Mouse (Mus musculus): ENCODE data around the gene Zfp113. TPM values are rescaled to one million over a fixed set of nuclear protein-coding genes. Genes with fewer than 3 reads are reported as not detected.

Gene Zfp113
- 15.0 and 20.4 TPM in 2 replicates for polyA plus RNA-seq (2012; rRNA removed)

DNA sequence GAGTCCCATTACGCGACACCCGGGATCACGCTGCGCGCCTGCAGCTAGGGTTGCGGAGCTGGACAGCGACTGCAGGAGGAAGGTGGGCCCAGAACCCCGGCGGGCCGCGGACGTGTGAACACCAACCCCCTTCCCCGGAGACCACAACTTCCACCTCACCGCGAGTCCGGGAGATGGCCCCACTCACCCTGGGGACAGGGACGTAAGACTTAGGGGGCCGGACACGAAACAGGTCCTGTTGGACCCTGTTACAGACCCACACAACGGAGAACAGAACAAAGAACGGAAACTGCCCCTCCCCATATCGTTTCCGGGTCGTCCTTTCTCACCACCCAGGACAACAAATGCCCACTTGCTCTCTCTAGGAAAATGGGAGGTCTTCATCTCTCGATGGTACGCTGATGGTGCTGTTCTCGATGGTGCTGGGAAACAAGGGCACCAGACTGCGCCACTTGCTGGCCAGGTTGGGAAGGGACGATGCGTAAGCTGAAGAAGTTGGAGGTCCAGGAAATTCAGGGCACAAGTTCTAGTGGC lies at the start of gene Zfp113:
Gene Zfp113 (minus strand): TSS at position 302 of the 534 bp plus-strand sequence.

DNA sequence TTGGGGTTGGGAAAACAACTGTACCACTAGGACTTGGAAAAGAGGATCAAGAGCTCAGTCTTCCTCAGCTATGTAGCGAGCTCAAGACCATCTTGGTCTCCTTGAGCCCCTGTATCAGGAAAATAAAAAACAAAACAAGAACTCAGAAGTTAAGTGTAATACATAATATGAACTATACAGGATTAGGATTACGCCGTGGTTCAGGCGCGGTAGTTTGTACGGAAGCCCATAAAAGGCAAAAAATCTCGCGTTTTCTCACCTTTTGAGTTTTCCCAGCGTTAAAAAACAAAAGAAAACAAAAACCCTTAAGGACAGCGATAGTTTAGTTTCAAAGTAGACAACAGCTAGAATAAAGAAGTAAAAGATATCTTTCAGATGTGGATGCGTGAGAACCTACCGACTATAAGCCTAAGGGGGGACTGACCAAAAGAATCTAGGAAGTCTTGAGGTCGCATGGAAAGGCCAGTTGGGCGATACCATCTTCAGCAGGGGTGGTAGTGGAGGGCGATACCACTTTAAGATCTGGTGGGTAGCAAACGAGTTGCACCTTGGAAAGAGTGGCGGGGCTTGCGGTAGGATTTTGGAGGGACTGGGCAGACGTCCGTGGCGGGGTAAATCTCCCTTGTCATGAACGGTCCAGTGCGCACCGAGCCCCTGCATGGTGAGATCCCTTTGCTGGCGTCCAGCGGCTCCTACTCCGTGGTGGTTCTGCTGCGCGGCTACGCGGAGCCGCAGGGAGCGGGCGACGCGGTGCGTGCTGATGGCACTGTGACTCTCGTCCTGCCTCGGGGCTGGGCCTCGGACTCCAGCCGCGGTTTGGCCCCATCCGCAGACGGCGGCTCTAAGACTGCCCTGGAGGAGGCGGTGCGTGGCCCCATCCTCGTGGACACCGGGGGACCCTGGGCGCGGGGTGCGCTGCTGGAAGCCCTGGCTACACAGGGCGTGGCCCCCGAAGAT lies 38.5 kb upstream of the Zfp113 start, which contains the start of gene Mblac1:
Gene Mblac1 (plus strand): TSS at position 544 of the 957 bp plus-strand sequence.

DNA sequence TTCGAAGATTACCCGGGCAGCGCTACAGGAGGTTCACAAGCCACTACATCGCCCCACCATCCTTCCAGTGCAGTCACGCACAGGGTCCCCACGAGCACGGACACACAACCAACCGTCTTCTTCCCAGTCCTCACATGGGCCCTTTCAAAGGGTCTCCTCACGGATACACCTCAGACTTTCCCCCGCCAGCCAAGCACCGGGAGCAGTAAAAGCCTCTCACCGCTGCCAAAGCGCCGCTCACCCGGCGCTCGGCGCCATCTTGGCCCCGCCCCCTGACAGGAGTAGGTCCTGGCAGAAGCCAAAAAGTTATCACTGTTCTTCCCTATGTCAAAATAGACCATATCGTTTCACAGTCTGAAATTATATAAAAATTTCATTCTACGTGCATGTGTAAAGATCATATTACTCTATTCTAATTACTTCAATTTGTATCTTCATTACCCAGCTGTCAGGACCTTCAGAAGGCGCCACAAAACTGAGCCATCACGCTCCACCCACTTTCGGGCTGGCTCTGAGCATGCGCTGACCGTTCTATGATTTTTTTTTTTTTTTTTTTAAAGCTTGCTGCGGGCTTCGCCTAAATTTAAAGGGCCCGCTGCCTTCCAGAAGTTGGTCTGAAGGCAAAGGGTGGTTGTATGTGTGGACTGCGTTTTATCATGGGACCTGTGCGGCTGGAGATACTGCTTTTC lies 31.6 kb upstream of the Zfp113 start, which contains the start of the genes Taf6 and Cnpy4:
Gene Taf6 (minus strand): TSS at position 502 of the 689 bp plus-strand sequence.
Gene Cnpy4 (plus strand): TSS at position 536 of the 689 bp plus-strand sequence.

GRCm38 (mm10) chr5:138171695-138172491 lies 16.3 kb upstream of the Zfp113 start, which contains the start of the genes Ap4m1 and Mcm7:
Gene Ap4m1, plus strand, starts transcription at chr5:138172002.
Gene Mcm7, minus strand, starts transcription at chr5:138172422.

DNA sequence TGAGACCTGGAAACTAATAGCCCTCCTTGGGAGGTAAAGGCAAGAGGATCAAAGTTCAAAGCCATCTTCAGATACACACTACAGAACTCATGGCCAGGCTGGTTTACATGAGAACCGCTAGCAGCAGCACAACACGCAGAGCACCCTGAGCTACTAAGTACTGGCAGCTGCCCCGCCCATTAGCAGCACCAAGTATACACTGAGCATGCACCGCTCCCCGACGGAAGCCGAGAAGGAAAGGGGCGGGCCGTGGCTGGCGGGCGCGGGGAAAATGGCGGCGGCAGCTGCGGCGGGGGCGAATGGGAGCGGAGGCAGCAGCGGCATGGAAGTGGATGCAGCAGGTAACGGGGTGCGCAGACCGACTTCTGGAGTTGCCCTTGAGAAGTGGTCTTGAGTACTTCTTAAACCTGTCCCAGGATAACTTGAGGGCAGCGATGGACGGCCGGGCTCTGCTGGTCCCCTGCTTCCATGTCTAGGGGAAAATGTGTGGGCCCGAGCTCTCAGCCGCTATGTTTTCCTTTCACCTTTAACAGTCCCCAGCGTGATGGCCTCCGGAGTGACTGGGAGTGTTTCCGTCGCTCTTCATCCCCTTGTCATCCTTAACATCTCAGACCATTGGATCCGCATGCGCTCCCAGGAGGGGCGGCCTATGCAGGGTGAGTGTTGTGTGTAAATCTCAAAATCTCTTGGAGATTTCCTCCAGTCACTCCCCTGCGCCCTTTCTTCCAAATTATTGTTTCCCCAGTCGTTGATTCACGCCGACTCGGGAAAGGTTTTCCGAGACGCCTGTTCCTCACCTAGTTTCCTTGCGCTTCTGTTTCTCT lies 5.5 kb upstream of the Zfp113 start, which contains the start of gene Cops6:
Gene Cops6 (plus strand): TSS at position 230 of the 824 bp plus-strand sequence.

DNA sequence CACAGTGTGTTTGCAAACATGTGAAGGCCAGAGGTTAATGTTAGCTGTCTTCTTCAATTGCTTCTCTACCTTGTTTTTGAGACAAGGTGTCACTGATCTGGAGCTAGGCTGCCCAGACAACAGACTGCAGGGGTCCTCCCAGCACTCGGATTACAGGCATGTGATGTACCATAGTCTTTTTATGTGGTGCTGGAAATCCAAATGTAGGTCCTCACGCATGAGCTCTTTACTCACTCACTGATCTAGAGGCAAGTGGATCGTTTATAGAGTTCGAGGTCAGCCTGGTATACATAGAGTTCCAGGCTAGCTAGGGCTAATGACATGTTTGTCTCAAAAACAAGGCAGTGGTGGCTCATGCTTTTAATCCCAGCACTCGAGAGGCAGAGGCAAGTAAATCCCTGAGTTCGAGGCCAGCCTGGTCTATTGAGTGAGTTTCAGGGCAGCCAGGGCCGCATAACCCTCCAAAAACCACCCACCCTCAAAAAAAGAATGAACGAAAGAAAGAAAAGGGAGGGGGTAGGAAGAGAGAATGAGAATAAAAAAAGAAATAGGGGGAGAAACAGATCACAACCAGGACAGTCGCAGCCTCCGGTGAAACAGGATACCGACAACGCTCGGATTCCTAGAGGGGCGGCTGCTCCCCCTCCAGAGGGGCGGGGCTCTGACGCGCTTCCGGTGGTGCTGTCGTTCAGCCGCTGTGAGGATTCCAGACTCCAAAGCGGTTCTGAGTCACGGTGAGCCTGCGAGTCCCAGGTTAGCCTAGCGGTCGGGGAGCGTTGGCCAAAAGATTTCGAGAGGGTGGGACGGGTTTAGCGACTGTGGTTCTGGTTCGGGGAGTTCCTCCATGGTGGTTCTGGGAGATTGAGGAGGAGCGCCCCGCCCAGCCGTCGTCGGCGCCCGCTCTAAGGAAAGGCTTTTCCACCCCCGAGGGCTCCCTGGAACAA lies 39.0 kb downstream of the Zfp113 start, which contains the start of gene Zscan21:
Gene Zscan21 (plus strand): TSS at position 649 of the 944 bp plus-strand sequence.

Other genes with a start within 250 kb of the Zfp113 start
- gene Cyp3a13, start 234.1 kb downstream of the Zfp113 start, polyA plus RNA-seq (2012; rRNA removed), result 0.02 and 0.08 TPM in 2 replicates
- gene Gjc3, start 192.6 kb downstream of the Zfp113 start, polyA plus RNA-seq (2012; rRNA removed), result 0.10 and 0.37 TPM in 2 replicates
- gene Azgp1, start 174.2 kb downstream of the Zfp113 start, polyA plus RNA-seq (2012; rRNA removed), result not detected in 2 replicates
- not detected in 2 replicates for gene Smok3a, start 134.5 kb downstream of the Zfp113 start, polyA plus RNA-seq (2012; rRNA removed)
- not detected in 2 replicates for gene Smok3b, start 134.3 kb downstream of the Zfp113 start, polyA plus RNA-seq (2012; rRNA removed)
- not detected in 2 replicates for gene Smok3c, start 102.5 kb downstream of the Zfp113 start, polyA plus RNA-seq (2012; rRNA removed)
- gene Zkscan1, start 70.7 kb downstream of the Zfp113 start, polyA plus RNA-seq (2012; rRNA removed), result 16.0 and 21.4 TPM in 2 replicates
- 60.7 and 72.1 TPM in 2 replicates for gene Zscan21, start 38.8 kb downstream of the Zfp113 start, polyA plus RNA-seq (2012; rRNA removed)
- gene Cops6, start 5.3 kb upstream of the Zfp113 start, polyA plus RNA-seq (2012; rRNA removed), result 98.2 and 167 TPM in 2 replicates
- 50.7 and 67.8 TPM in 2 replicates for gene Ap4m1, start 16.3 kb upstream of the Zfp113 start, polyA plus RNA-seq (2012; rRNA removed)
- gene Mcm7, start 16.7 kb upstream of the Zfp113 start, polyA plus RNA-seq (2012; rRNA removed), result 257 and 285 TPM in 2 replicates
- gene Taf6, start 31.7 kb upstream of the Zfp113 start, polyA plus RNA-seq (2012; rRNA removed), result 79.7 and 99.7 TPM in 2 replicates
- gene Cnpy4, start 31.7 kb upstream of the Zfp113 start, polyA plus RNA-seq (2012; rRNA removed), result 53.3 and 94.0 TPM in 2 replicates
- 7.2 and 12.9 TPM in 2 replicates for gene Mblac1, start 38.6 kb upstream of the Zfp113 start, polyA plus RNA-seq (2012; rRNA removed)
- gene Nxpe5, start 70.2 kb upstream of the Zfp113 start, polyA plus RNA-seq (2012; rRNA removed), result not detected in 2 replicates
- 73.2 and 79.4 TPM in 2 replicates for gene Lamtor4, start 99.7 kb upstream of the Zfp113 start, polyA plus RNA-seq (2012; rRNA removed)
- gene BC037034, start 108.3 kb upstream of the Zfp113 start, polyA plus RNA-seq (2012; rRNA removed), result 72.1 and 73.9 TPM in 2 replicates
- 1.7 and 2.7 TPM in 2 replicates for gene Gal3st4, start 117.1 kb upstream of the Zfp113 start, polyA plus RNA-seq (2012; rRNA removed)
- gene Gm43720, start 124.2 kb upstream of the Zfp113 start, polyA plus RNA-seq (2012; rRNA removed), result 0.26 and 0.72 TPM in 2 replicates
- gene Gpc2, start 124.3 kb upstream of the Zfp113 start, polyA plus RNA-seq (2012; rRNA removed), result 304 and 321 TPM in 2 replicates
- gene Stag3, start 124.5 kb upstream of the Zfp113 start, polyA plus RNA-seq (2012; rRNA removed), result 6.9 and 11.9 TPM in 2 replicates
- gene Pvrig, start 186.2 kb upstream of the Zfp113 start, polyA plus RNA-seq (2012; rRNA removed), result 0.08 and 0.09 TPM in 2 replicates